Mouse (Mus musculus): ENCODE measurements at regions not wholly inside any gene's neighbourhood (a gene's known extent, or its start where the extent isn't known, plus 50 kb on each side); places are given as distances from the start of the nearest gene placed in this dataset.

DNA sequence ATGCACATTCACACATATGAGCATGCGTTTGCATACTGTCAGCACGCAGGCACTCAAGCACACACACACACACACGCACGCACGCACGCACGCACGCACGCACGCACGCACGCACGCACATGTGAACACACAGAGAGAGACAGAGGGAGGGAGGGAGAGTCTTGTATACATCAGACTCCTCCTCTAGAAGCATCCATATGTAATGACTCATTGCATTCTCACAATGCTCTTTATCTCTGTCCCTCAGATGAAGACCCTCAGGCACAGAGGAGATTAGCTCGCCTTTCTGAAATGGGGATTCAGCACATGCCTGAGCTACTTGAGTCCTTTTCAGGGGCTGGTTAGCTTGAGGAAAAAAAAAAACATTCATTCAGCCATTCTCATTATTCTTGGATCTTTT lies 79.6 kb upstream of the 1700025G04Rik start:
- no peak for DNase-seq (ENCODE audit: low spot score in 2 of 2)

DNA sequence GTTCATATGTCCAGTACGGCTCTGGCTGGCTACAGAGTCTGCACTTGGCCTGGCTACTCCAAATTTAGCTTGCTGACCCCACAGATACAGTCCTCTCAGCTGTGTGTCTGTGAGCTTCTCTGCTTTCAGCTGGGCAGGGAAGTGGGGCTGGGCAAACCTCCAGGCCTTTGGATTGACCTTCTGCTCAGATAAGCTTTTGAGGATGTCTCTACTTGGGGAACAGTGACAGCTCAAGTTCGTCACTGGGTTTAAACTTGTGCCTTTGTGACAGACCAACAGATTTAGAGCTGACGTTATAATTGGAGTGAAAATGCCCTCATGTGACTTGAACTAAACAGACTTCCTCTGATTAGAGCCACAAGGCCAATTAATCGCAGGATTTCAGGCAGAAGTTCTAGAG lies 78.4 kb upstream of the 1700025G04Rik start:
- no peak for DNase-seq (ENCODE audit: low spot score in 2 of 2)

DNA sequence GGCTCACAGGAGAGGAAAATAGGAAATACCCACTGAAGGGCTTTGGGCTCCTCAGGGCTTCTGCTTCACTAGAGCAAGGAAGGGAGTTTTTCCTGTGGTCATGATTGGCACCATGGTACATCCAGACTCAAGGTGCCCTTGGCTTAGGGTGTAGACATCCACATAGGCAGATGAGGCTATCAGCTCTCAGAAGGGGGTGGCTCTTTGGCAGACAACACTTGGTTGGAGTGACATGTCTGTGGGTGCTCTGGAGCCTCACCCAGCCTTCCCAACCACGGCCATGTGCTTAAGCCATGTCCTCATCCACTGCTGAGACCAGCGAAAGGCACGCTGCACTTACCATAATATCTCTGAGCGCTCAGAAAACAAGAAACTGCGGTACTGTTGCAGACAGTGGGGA lies 77.8 kb upstream of the 1700025G04Rik start:
- no peak for DNase-seq (ENCODE audit: low spot score in 2 of 2)

DNA sequence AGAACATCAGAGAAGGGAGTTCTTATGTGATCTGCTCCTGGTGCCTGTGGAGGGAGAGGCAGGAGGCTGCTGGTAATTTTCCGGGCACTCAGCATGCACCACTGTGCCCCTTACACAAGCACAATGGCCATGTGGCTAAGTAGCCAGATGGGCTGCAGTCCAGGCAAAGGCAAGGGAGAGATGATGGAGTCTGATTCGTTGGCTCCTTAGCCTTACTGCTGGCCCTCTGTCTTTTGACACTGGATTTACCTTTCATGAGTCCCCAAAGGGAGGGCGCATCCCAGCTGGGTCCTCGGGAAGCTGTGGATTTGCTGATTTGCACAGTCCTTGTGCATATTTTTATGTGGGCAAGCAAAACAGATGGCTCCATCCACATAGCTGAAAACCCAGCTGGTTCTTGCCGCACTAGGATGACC lies 75.6 kb upstream of the 1700025G04Rik start:
- DNase-seq (ENCODE audit: low spot score in 2 of 2): peak in 1 of 2 experiments; percentile 32

DNA sequence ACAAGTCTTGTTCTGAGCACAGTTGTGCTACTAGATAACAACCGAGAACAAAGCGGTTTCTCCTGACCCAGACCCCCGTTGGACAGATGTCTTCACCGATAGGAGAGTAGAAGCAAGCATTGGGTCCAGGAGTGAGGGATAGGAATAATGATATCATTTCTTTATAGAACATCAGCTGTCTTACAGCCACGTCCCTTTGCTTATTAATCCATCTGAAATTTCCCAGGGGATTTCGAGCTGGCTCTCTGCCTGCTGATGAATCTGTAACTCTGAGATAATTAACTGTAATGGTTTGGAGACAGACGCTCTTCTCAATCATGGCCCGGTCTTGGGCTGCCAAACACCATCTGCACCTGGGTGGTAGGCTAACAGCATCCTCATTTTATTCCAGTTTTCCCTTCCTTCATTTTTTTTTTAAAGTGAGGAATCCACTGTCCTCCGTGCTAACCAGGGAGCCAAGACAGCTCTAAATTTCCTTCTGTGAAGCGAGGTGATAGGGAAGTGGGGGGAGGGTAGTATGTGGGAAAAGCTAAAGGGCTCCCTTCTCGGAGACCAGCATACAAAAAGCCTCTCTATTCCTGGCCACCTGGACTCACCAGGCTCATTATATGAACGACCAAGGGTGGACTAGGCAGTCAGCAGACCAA lies 75.0 kb upstream of the 1700025G04Rik start:
- DNase-seq (ENCODE audit: low spot score in 2 of 2): no peak

DNA sequence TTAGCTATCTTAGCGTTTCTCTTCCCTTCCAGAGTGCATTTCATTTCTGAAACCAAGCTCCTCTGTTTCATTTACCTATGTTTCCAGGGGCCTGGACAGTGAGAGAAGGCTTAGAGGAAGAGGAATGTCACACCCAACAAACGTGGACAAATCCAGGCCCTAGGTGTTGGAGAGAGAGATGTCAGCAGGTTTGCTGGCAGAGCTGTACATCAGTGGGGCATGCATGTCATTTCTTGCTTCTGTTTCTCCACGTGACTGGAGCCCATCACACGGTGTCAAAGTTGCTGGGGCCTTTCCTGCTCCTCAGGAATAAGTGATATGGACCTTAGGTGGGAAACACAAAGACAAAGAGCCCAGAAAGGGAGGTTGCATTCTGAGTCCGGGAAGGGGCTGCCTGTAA lies 74.3 kb upstream of the 1700025G04Rik start:
- no peak for DNase-seq (ENCODE audit: low spot score in 2 of 2)

DNA sequence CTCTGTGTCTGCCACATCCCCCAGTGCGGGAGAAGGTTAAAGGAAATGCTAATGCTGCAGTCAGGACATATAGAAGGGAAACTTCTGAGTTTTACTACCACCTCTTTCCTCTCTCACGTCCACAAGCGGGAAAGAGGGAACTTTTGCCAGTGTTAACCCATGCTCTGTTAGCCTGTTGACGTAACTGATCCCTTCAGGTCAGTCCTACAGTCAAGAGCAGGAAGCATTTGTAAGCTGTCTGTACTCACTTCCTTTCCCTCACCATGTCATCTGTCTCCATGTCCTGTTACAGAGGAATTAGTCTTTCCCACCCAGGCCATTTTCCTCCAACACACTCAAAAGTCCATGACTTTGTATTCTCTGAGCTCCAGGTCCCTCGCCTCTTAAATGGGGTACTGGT lies 62.5 kb upstream of the 1700025G04Rik start:
- no peak for DNase-seq (ENCODE audit: low spot score in 2 of 2)

DNA sequence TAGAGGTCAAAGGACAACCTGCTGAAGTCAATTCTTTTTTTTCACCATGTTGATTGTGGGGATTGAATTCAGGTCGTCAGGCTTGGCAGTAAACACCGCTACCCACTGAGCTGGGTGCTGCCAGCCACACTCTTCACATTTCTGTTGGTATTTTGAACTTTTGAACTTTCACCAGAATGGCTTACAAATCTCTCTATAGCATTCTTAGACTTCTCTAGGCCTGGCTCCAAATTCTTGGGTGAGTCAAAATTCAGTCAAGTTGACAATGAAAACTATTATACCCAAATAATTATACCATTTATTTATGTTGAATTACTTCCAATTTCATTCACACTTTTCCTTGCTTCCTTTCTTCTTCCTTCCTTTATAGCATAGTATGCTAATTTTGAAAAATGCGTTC lies 58.8 kb upstream of the 1700025G04Rik start:
- DNase-seq (ENCODE audit: low spot score in 2 of 2): no peak

DNA sequence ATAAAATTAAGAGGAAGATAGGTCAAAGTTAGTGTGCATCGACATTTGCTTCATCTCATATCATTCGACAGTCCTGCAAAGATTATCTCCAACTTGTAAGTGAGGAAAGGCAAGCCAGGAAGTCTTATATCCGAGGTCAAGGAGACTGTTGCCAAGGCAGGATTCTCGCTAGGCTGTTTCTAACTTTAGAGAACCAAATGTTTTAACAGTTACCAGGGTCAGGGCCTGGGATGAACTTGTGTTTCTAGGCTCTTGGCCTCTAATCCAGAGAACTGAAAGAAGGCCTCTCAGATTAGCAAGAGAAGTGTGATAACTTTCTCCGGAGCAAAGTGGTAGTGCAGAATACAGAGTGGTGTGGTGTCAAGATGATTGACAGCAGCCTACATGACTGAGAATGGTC lies 50.2 kb upstream of the 1700025G04Rik start:
- DNase-seq (ENCODE audit: low spot score in 2 of 2): no peak

Measured in left cerebral cortex, adult 8-10 months (tissue).